Mouse (Mus musculus) heart, postnatal 0 days (tissue): Measurements from ENCODE around the gene Uck2. TPM values are rescaled to one million over a fixed set of nuclear protein-coding genes. Genes with fewer than 3 reads are reported as not detected.

Source experiments
- ATAC-seq: fragments of 200-750 bp; cut with Nextera tagmentation; 2 replicates; pipeline ENCODE4 v1.8.0; 2017; ENCODE audit warnings: low read depth, moderate number of reproducible peaks, moderate library complexity; ENCODE audit not compliant: insufficient read depth
- DNase-seq: peaks from one replicate; pipeline ENCODE4 v3.0.0-alpha.2; 2016; ENCODE audit warnings: low spot score
- H3K27ac ChIP-seq: fragments of 300-500 bp; sonication (generic); 2 replicates; pipeline ENCODE4 v1.5.1; 2014; ENCODE audit warnings: low read depth, mild to moderate bottlenecking
- H3K27me3 ChIP-seq: fragments of 300-500 bp; sonication (generic); 2 replicates; pipeline ENCODE4 v1.6.1; 2014; ENCODE audit warnings: low read length, mixed read lengths; ENCODE audit not compliant: control insufficient read depth, insufficient read depth
- H3K36me3 ChIP-seq: fragments of 300-500 bp; sonication (generic); replicated peaks from 2 replicates; pipeline ENCODE4 v1.6.1; 2014; ENCODE audit warnings: low read length, mixed read lengths; ENCODE audit not compliant: control insufficient read depth, insufficient read depth
- H3K4me1 ChIP-seq: fragments of 300-500 bp; sonication (generic); 2 replicates; pipeline ENCODE4 v1.6.1; 2014; ENCODE audit warnings: antibody characterized with exemption; ENCODE audit not compliant: control insufficient read depth, insufficient read depth
- H3K4me2 ChIP-seq: fragments of 300-500 bp; sonication (generic); 2 replicates; pipeline ENCODE4 v1.6.1; 2014; ENCODE audit warnings: low read depth, mild to moderate bottlenecking, low read length, moderate library complexity
- H3K4me3 ChIP-seq: fragments of 300-500 bp; sonication (generic); 2 replicates; pipeline ENCODE4 v1.5.1; 2014; ENCODE audit warnings: low read depth, low read length
- H3K9ac ChIP-seq: fragments of 300-500 bp; sonication (generic); replicated peaks from 2 replicates; pipeline ENCODE4 v1.6.1; 2014; ENCODE audit warnings: low read depth, low read length, mixed read lengths
- H3K9me3 ChIP-seq: fragments of 300-500 bp; sonication (generic); replicated peaks from 2 replicates; pipeline ENCODE4 v1.6.1; 2016; ENCODE audit warnings: low read length; ENCODE audit not compliant: control insufficient read depth
- CTCF ChIP-seq: IDR thresholded peaks from 2 replicates; pipeline ENCODE4 v1.5.1; 2016; ENCODE audit warnings: antibody characterized with exemption, control low read depth, low read depth
- EP300 ChIP-seq: IDR thresholded peaks from 2 replicates; pipeline ENCODE4 v1.6.1; 2016; ENCODE audit warnings: antibody characterized with exemption, low read depth
- WGBS: fragments of 180-500 bp; shearing (Covaris S2); extraction: QIAGEN DNeasy Blood & Tissue Kit; methylation state at CpG from one replicate; pipeline ENCODE4 v1.1.7; 2014; 5-methylcytosine and 5-hydroxymethylcytosine counted together
- polyA plus RNA-seq: library from polyadenylated mRNA; unstranded; fragments of >200 nt; fragmentation: Nextera tagmentation; extraction: Ambion mirVana; gene quantifications from 2 replicates; pipeline ENCODE4 v1.2.1, GENCODE M21; 2015
- total RNA-seq: library from RNA; depleted of rRNA; stranded (reverse); fragments of >200 nt; gene quantifications from 2 replicates; pipeline ENCODE4 v1.2.3, GENCODE M21; 2014; ENCODE audit warnings: low replicate concordance

Gene Uck2
- total and polyA plus RNA-seq, 2 experiments from 2014 or later = 30.7 to 60.3 TPM

- 24% methylated on average over 7 of the region's 7 CpGs for WGBS
- ATAC-seq = no peak
- no peaks in the 10 kb centered on the region for H3K36me3 ChIP-seq
- H3K9me3 ChIP-seq = no peaks in the 10 kb centered on the region
- no peaks in the 10 kb centered on the region for H3K27me3 ChIP-seq
- H3K4me3 ChIP-seq = no peak overlapping the region
- H3K9ac ChIP-seq = no peak overlapping the region
- peak; percentile 29 for DNase-seq
- no peak overlapping the region for H3K27ac ChIP-seq
- H3K4me2 ChIP-seq = no peak overlapping the region
- TF ChIP-seq CTCF (peak; percentile 85), EP300 (no peak)
- H3K4me1 ChIP-seq = no peaks in the 10 kb centered on the region
Observed at GRCm38 (mm10) chr1:167211979-167212614, 73.0 kb downstream of the Uck2 start.

GRCm38 (mm10) chr1:167208816-167209215 is 76.3 kb downstream of the Uck2 start:
- DNase-seq = no peak
- 36% methylated on average over 4 of the region's 4 CpGs for WGBS
- no peak for TF ChIP-seq CTCF
- no peak for TF ChIP-seq EP300
- H3K9ac ChIP-seq = no peak overlapping the region
- no peaks in the 10 kb centered on the region for H3K9me3 ChIP-seq
- no peaks in the 10 kb centered on the region for H3K36me3 ChIP-seq
- H3K4me2 ChIP-seq = no peak overlapping the region
- H3K27ac ChIP-seq = no peak overlapping the region
- no peak overlapping the region for H3K4me3 ChIP-seq
- no peaks in the 10 kb centered on the region for H3K27me3 ChIP-seq
- no peaks in the 10 kb centered on the region for H3K4me1 ChIP-seq
- ATAC-seq = no peak

- 74% methylated on average over 8 of the region's 8 CpGs for WGBS
- no peak overlapping the region for H3K4me2 ChIP-seq
- no peak overlapping the region for H3K4me3 ChIP-seq
- H3K9ac ChIP-seq = no peak overlapping the region
- H3K9me3 ChIP-seq = no peaks in the 10 kb centered on the region
- no peaks in the 10 kb centered on the region for H3K4me1 ChIP-seq
- H3K27me3 ChIP-seq = no peaks in the 10 kb centered on the region
- no peaks in the 10 kb centered on the region for H3K36me3 ChIP-seq
- ATAC-seq (no peak), DNase-seq (no peak)
- no peak overlapping the region for H3K27ac ChIP-seq
- TF ChIP-seq EP300 = no peak
- no peak for TF ChIP-seq CTCF
Observed at GRCm38 (mm10) chr1:167205177-167205750, 79.9 kb downstream of the Uck2 start.

GRCm38 (mm10) chr1:167204421-167204820 is 80.7 kb downstream of the Uck2 start:
- Histone ChIP-seq H3K9ac (no peak overlapping the region), H3K9me3 (no peaks in the 10 kb centered on the region), H3K4me1 (no peaks in the 10 kb centered on the region), H3K27ac (no peak overlapping the region), H3K4me2 (no peak overlapping the region), H3K4me3 (no peak overlapping the region), H3K36me3 (no peaks in the 10 kb centered on the region), H3K27me3 (no peaks in the 10 kb centered on the region)
- ATAC-seq (no peak), DNase-seq (no peak)
- WGBS = 48% methylated on average over 1 of the region's 1 CpGs
- no peak for TF ChIP-seq CTCF

GRCm38 (mm10) chr1:167194766-167195165 is 90.4 kb downstream of the Uck2 start:
- Histone ChIP-seq H3K36me3 (no peaks in the 10 kb centered on the region), H3K9me3 (no peaks in the 10 kb centered on the region), H3K27ac (no peak overlapping the region), H3K9ac (no peak overlapping the region), H3K27me3 (no peaks in the 10 kb centered on the region), H3K4me2 (no peak overlapping the region), H3K4me3 (no peak overlapping the region), H3K4me1 (no peaks in the 10 kb centered on the region)
- ATAC-seq (no peak), DNase-seq (no peak)
- 79% methylated on average over 8 of the region's 8 CpGs for WGBS
- TF ChIP-seq CTCF (no peak), EP300 (no peak)

- DNase-seq = no peak
Observed at GRCm38 (mm10) chr1:167187791-167188190, 97.3 kb downstream of the Uck2 start.

More at GRCm38 (mm10) chr1:167187791-167188190, 97.3 kb downstream of the Uck2 start:
- no peak overlapping the region for H3K27ac ChIP-seq
- no peaks in the 10 kb centered on the region for H3K27me3 ChIP-seq
- no peak overlapping the region for H3K9ac ChIP-seq
- H3K36me3 ChIP-seq = no peaks in the 10 kb centered on the region
- no peaks in the 10 kb centered on the region for H3K4me1 ChIP-seq
- WGBS = 34% methylated on average over 5 of the region's 5 CpGs
- H3K4me2 ChIP-seq = no peak overlapping the region
- no peak for ATAC-seq
- no peaks in the 10 kb centered on the region for H3K9me3 ChIP-seq
- H3K4me3 ChIP-seq = no peak overlapping the region
- TF ChIP-seq EP300 (no peak), CTCF (no peak)
